Mouse (Mus musculus): ENCODE results near the gene Fgfrl1. TPM values are rescaled to one million over a fixed set of nuclear protein-coding genes. Genes with fewer than 3 reads are reported as not detected.

Gene Fgfrl1
- polyA plus RNA-seq, 1 experiment from 2014 or later, result 38.1 TPM

DNA sequence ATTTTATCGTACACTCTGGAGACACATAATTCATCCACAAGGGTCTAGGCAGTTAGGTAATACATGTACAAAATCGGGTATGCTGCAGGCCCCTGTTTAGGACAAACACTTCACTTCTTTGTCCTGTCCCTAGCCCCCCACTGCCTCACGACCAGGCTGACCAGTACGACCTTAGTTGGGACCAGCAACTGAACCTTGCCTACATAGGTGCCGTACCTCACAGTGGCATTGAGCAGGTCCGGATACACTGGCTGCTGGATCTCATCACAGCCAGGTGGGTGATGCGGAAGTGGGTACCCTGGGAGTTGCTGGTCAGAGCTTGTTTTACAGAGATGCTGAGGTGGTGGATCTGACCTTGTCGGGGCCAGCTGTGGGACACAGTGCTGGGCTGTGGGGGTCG lies 22.2 kb upstream of the Fgfrl1 start:
- H3K27me3 ChIP-seq (ENCODE audit: control insufficient read depth, insufficient read depth, low read length), result no peaks in the 10 kb centered on the region
- DNase-seq (ENCODE audit: low spot score) (no peak), ATAC-seq (ENCODE audit: insufficient number of reproducible peaks, low FRiP score, low TSS enrichment, low read depth) (no peak)
- H3K27ac ChIP-seq (replicated peaks; ENCODE audit: low read depth, low read length), result no peak overlapping the region
- H3K4me1 ChIP-seq (ENCODE audit: control insufficient read depth, insufficient read depth, low read length), result peaks cover 4% of the 10 kb centered on the region; the same call in 1 of the 2 replicates
- WGBS, result 83% methylated on average over 9 of the region's 9 CpGs
- H3K4me2 ChIP-seq (ENCODE audit: low read depth, severe bottlenecking), result no peak overlapping the region; the same call in 1 of the 2 replicates
- no peak overlapping the region for H3K9ac ChIP-seq (ENCODE audit: low read length)
- peaks cover 7% of the 10 kb centered on the region; the same call in 1 of the 2 replicates for H3K36me3 ChIP-seq (ENCODE audit: control insufficient read depth, insufficient read depth, low read length)
- no peak overlapping the region for H3K4me3 ChIP-seq (ENCODE audit: low read depth, low read length)
- H3K9me3 ChIP-seq (ENCODE audit: control insufficient read depth, low read length), result no peaks in the 10 kb centered on the region

DNA sequence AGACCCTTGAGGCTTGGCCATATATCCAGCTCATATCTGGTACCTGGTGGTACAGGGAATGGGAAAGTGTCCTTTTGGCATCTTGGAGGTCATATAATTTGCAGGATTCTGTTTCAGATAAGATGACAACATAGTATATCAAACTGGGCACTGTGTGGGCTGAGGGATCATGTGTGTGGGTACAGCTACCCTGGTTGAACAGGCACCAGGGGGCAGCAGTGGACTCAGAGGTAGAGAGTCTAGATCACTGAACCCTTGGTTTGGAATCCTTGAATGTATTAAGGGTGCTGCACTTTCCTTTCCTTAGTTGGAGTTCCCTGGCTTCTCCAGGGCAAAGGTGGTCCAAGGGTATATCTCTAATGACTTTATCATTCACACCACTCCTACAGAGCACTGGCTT lies 21.4 kb upstream of the Fgfrl1 start:
- Histone ChIP-seq H3K9me3 (ENCODE audit: control insufficient read depth, low read length) (no peaks in the 10 kb centered on the region), H3K4me3 (ENCODE audit: low read depth, low read length) (no peak overlapping the region), H3K4me2 (ENCODE audit: low read depth, severe bottlenecking) (no peak overlapping the region), H3K4me1 (ENCODE audit: control insufficient read depth, insufficient read depth, low read length) (peaks cover 4% of the 10 kb centered on the region; the same call in 1 of the 2 replicates), H3K9ac (ENCODE audit: low read length) (no peak overlapping the region), H3K36me3 (ENCODE audit: control insufficient read depth, insufficient read depth, low read length) (peaks cover 7% of the 10 kb centered on the region; the same call in 1 of the 2 replicates), H3K27me3 (ENCODE audit: control insufficient read depth, insufficient read depth, low read length) (no peaks in the 10 kb centered on the region), H3K27ac (replicated peaks; ENCODE audit: low read depth, low read length) (no peak overlapping the region)
- DNase-seq (ENCODE audit: low spot score) (peak; percentile 43), ATAC-seq (ENCODE audit: insufficient number of reproducible peaks, low FRiP score, low TSS enrichment, low read depth) (no peak)

DNA sequence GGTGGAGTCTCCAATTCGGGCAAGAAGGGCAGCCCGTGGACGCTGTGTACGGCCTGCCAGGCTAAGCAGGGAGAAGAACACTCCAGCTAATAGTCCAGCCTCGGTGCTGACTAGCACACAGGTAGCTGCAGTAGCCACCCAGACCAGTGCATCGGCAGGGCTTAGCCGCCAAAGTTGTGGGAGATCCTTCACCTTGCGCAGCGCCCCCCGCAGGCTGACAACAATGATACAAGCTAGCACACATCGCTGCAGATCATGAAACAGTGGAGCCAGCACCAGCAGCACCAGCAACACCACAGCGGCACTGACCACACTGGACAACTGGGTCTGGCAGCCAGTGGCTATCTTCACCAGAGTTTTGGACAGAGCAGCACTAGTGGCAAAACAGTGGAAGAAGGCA lies 20.4 kb upstream of the Fgfrl1 start:
- H3K36me3 ChIP-seq (ENCODE audit: control insufficient read depth, insufficient read depth, low read length), result peaks cover 7% of the 10 kb centered on the region; the same call in 1 of the 2 replicates
- H3K4me2 ChIP-seq (ENCODE audit: low read depth, severe bottlenecking), result no peak overlapping the region
- WGBS, result 88% methylated on average over 12 of the region's 12 CpGs
- H3K4me1 ChIP-seq (ENCODE audit: control insufficient read depth, insufficient read depth, low read length), result peaks cover 4% of the 10 kb centered on the region; the same call in 1 of the 2 replicates
- ATAC-seq (ENCODE audit: insufficient number of reproducible peaks, low FRiP score, low TSS enrichment, low read depth) (no peak), DNase-seq (ENCODE audit: low spot score) (no peak)
- no peaks in the 10 kb centered on the region for H3K9me3 ChIP-seq (ENCODE audit: control insufficient read depth, low read length)
- no peak overlapping the region for H3K9ac ChIP-seq (ENCODE audit: low read length)
- no peak overlapping the region for H3K4me3 ChIP-seq (ENCODE audit: low read depth, low read length)
- no peak overlapping the region for H3K27ac ChIP-seq (replicated peaks; ENCODE audit: low read depth, low read length)
- no peaks in the 10 kb centered on the region for H3K27me3 ChIP-seq (ENCODE audit: control insufficient read depth, insufficient read depth, low read length)

DNA sequence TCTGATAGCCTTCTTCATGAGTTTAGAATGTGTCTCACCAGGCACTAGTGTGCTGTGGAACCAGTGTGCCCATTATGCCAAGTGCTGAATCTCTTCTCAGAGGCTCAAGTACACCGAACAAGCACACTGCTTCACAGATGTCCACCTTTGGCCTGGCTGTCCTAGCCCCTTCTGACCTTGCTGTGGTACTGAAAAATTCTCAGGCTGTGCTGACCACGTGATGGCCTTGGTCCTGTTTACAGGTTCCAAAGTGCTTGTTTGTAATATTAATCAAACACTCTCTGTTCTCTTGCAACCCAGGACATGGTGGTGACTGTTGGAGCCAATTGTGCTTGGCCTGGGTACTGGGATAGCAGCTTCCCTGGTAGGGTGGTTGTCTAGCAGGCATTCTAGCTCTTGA lies 17.6 kb upstream of the Fgfrl1 start:
- no peak overlapping the region for H3K4me3 ChIP-seq (ENCODE audit: low read depth, low read length)
- peaks cover 8% of the 10 kb centered on the region for H3K4me1 ChIP-seq (ENCODE audit: control insufficient read depth, insufficient read depth, low read length)
- no peak overlapping the region for H3K27ac ChIP-seq (replicated peaks; ENCODE audit: low read depth, low read length)
- no peak overlapping the region for H3K4me2 ChIP-seq (ENCODE audit: low read depth, severe bottlenecking)
- H3K9me3 ChIP-seq (ENCODE audit: control insufficient read depth, low read length), result no peaks in the 10 kb centered on the region
- 79% methylated on average over 2 of the region's 2 CpGs for WGBS
- DNase-seq (ENCODE audit: low spot score), result no peak
- no peak for ATAC-seq (ENCODE audit: insufficient number of reproducible peaks, low FRiP score, low TSS enrichment, low read depth)
- peaks cover 7% of the 10 kb centered on the region; the same call in 1 of the 2 replicates for H3K36me3 ChIP-seq (ENCODE audit: control insufficient read depth, insufficient read depth, low read length)
- H3K27me3 ChIP-seq (ENCODE audit: control insufficient read depth, insufficient read depth, low read length), result no peaks in the 10 kb centered on the region
- H3K9ac ChIP-seq (ENCODE audit: low read length), result no peak overlapping the region

DNA sequence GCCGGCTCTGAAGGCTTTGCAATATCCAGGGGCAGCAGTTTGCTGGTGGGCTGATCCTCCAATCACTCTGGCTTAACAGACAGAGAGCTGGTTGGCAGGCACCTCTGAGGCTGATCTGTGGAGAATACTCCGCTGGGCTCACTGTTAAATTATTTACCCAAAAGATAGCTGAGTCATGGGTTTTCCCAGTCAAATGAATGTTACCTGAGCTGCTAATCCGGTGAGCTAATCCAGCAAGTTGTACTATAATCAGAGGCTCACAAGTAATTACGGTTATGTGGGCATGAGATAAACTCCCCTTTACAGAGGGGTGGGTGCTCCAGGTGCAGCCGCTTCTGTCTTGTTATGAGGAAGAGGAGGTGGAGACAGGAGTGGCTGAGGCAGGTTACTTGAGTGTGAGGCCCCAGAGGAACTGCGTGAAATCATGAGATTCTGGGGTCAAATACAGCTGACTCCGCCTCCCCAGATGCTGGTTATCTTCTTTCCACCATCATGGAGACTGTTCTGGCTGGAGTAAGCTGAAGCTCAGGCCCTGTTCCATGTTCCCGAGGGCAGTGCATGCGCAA lies 16.8 kb upstream of the Fgfrl1 start, which contains the start of gene Slc26a1:
TSS of gene Slc26a1 (minus strand) at position 319 of the 566 bp plus-strand sequence.
- no peak for ATAC-seq (ENCODE audit: insufficient number of reproducible peaks, low FRiP score, low TSS enrichment, low read depth)
- Histone ChIP-seq H3K9me3 (ENCODE audit: control insufficient read depth, low read length) (no peaks in the 10 kb centered on the region), H3K4me3 (ENCODE audit: low read depth, low read length) (no peak within 1 kb of the TSS), H3K36me3 (ENCODE audit: control insufficient read depth, insufficient read depth, low read length) (peaks cover 7% of the 10 kb centered on the region; the same call in 1 of the 2 replicates), H3K27ac (replicated peaks; ENCODE audit: low read depth, low read length) (no peak within 1 kb of the TSS), H3K27me3 (ENCODE audit: control insufficient read depth, insufficient read depth, low read length) (no peaks in the 10 kb centered on the region), H3K9ac (ENCODE audit: low read length) (no peak within 1 kb of the TSS), H3K4me2 (ENCODE audit: low read depth, severe bottlenecking) (no peak within 1 kb of the TSS), H3K4me1 (ENCODE audit: control insufficient read depth, insufficient read depth, low read length) (peaks cover 7% of the 10 kb centered on the region)
- WGBS, result 82% methylated on average over 9 of the region's 9 CpGs
- DNase-seq (ENCODE audit: low spot score), result no peak

DNA sequence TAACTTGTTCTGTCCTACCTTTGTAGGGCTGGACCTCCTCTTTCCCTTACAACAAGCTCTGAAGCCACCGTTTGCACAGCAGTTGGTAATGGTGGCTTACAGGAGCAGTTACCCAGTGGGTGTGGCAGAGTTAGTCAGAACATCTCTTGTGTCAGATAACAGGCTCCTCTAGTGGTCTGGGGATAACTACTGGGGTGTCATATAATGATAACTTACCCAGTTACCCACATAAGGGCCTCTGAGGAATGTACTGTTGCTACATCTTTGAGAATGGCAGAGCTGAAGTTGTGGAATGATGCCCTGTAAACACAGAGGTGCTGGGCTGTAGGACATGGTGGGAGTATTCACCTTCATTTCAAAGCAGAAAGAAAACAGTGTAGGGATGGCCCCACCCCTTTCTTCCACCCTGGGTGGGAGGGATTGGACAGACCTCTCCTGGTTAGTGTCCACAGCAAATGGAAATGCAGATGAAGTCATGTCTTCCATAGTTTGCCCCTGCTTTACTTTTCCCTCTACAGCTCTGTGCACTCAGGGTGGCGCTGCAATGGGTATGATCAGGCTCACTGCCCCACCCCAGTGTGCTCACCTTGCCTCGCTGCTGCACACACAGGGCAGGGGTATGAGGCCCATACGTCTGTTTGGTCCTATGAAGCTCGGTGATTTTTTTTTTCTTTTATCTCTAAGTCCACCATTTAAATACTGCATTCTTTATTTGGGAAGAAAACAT lies 15.2 kb upstream of the Fgfrl1 start:
- H3K4me2 ChIP-seq (ENCODE audit: low read depth, severe bottlenecking), result peak overlapping the region; percentile 53
- peak overlapping the region; percentile 25; the same call in 1 of the 2 replicates for H3K4me3 ChIP-seq (ENCODE audit: low read depth, low read length)
- peak overlapping the region; percentile 61 for H3K9ac ChIP-seq (ENCODE audit: low read length)
- 9% methylated on average over 5 of the region's 5 CpGs for WGBS
- no peaks in the 10 kb centered on the region for H3K9me3 ChIP-seq (ENCODE audit: control insufficient read depth, low read length)
- H3K4me1 ChIP-seq (ENCODE audit: control insufficient read depth, insufficient read depth, low read length), result peaks cover 7% of the 10 kb centered on the region
- DNase-seq (ENCODE audit: low spot score) (peak; percentile 36), ATAC-seq (ENCODE audit: insufficient number of reproducible peaks, low FRiP score, low TSS enrichment, low read depth) (peak; percentile 23; the same call in 1 of the 2 replicates)
- H3K27me3 ChIP-seq (ENCODE audit: control insufficient read depth, insufficient read depth, low read length), result no peaks in the 10 kb centered on the region
- peaks cover 4% of the 10 kb centered on the region; the same call in 1 of the 2 replicates for H3K36me3 ChIP-seq (ENCODE audit: control insufficient read depth, insufficient read depth, low read length)
- H3K27ac ChIP-seq (replicated peaks; ENCODE audit: low read depth, low read length), result peak overlapping the region; percentile 48

DNA sequence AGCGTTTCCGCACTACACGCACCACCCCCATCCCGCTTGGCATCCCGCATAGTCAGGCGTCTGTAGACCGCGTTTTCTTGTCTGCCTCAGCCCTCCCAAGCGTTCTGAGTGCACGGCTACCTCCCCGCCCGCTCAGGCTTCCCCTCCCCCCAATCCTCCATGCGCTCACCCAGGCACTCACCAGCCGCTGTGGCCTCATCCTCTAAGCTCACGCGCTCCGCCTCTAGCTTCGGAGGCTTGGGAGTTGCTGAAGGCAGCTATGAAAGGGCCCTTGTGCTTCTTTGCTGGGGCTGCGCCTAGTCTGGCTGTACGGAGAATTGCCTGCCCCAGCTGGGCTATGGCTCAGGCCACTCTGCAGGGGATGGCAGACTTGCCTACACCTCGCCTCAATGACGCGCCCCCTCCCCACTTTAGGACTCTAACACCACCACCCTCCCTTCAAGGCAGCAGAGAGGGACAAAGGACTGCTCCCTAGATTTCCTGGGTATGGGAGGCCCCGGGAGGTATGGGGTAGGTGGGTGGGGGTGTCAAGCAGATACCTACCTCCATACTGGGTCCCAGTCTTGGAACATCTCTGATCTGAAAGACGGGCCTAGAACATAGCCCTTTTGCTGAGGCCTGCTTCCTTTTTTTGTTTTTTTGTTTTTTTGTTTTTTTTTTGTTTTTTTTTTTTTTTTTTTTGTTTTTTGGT lies 14.4 kb upstream of the Fgfrl1 start:
- Histone ChIP-seq H3K9me3 (ENCODE audit: control insufficient read depth, low read length) (no peaks in the 10 kb centered on the region), H3K27me3 (ENCODE audit: control insufficient read depth, insufficient read depth, low read length) (no peaks in the 10 kb centered on the region), H3K4me2 (ENCODE audit: low read depth, severe bottlenecking) (peak overlapping the region; percentile 53), H3K36me3 (ENCODE audit: control insufficient read depth, insufficient read depth, low read length) (0 out of 2 replicates have a peak, but pooled peaks cover 2% of the 10 kb centered on the region), H3K4me3 (ENCODE audit: low read depth, low read length) (peak overlapping the region; percentile 25), H3K4me1 (ENCODE audit: control insufficient read depth, insufficient read depth, low read length) (peaks cover 7% of the 10 kb centered on the region), H3K27ac (replicated peaks; ENCODE audit: low read depth, low read length) (peak overlapping the region; percentile 48), H3K9ac (ENCODE audit: low read length) (peak overlapping the region; percentile 61)
- peak; percentile 81 for DNase-seq (ENCODE audit: low spot score)
- peak; percentile 80 for ATAC-seq (ENCODE audit: insufficient number of reproducible peaks, low FRiP score, low TSS enrichment, low read depth)
- WGBS, result 4% methylated on average over 25 of the region's 25 CpGs

DNA sequence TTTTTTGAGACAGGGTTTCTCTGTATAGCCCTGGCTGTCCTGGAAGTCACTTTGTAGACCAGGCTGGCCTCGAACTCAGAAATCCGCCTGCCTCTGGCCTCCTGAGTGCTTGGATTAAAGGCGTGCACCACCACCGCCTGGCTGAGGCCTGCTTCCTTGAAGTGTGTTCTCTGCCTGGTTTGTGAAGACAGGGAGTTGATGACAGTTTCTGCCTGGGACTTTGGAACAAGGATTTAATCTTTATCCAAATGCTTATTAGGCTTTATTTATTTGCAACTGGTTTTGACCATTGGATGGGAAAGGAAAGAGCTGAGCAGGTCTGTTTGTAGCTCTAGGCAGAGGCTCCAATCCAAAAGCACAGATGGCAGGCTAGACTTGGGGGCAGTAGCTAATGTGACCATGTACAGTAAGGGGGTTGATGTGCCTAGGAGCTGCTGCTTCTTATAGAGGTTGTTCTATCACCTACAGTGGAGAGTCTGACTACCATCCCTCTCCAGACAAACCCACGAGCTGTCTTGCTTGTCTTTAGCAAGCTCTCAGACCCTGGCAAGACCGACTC lies 13.8 kb upstream of the Fgfrl1 start:
- H3K9ac ChIP-seq (ENCODE audit: low read length), result no peak overlapping the region
- ATAC-seq (ENCODE audit: insufficient number of reproducible peaks, low FRiP score, low TSS enrichment, low read depth), result no peak

More for the DNA sequence above, 13.8 kb upstream of the Fgfrl1 start:
- no peak overlapping the region for H3K27ac ChIP-seq (replicated peaks; ENCODE audit: low read depth, low read length)
- DNase-seq (ENCODE audit: low spot score), result no peak
- 0 out of 2 replicates have a peak, but pooled peaks cover 2% of the 10 kb centered on the region for H3K36me3 ChIP-seq (ENCODE audit: control insufficient read depth, insufficient read depth, low read length)
- no peaks in the 10 kb centered on the region for H3K9me3 ChIP-seq (ENCODE audit: control insufficient read depth, low read length)
- H3K27me3 ChIP-seq (ENCODE audit: control insufficient read depth, insufficient read depth, low read length), result no peaks in the 10 kb centered on the region
- no peak overlapping the region for H3K4me3 ChIP-seq (ENCODE audit: low read depth, low read length)
- WGBS, result 87% methylated on average over 6 of the region's 6 CpGs
- no peak overlapping the region for H3K4me2 ChIP-seq (ENCODE audit: low read depth, severe bottlenecking)
- H3K4me1 ChIP-seq (ENCODE audit: control insufficient read depth, insufficient read depth, low read length), result peaks cover 7% of the 10 kb centered on the region

Data from limb, embryonic 11.5 days (tissue).